Mouse (Mus musculus): ENCODE measurements around the gene Hs1bp3. TPM values are rescaled to one million over a fixed set of nuclear protein-coding genes. Genes with fewer than 3 reads are reported as not detected.

The Hs1bp3 gene
- total RNA-seq, 2 experiments from 2014 or later: 0.61 to 2.1 TPM

GRCm38 (mm10) chr12:8386451-8387011 lies 73.3 kb downstream of the Hs1bp3 start:
- ATAC-seq (replicated peaks; ENCODE audit: low FRiP score, poor library complexity, severe bottlenecking): no peak

GRCm38 (mm10) chr12:8387281-8387680 lies 74.0 kb downstream of the Hs1bp3 start:
- no peak for ATAC-seq (replicated peaks; ENCODE audit: low FRiP score, poor library complexity, severe bottlenecking)

GRCm38 (mm10) chr12:8388529-8389414 lies 75.5 kb downstream of the Hs1bp3 start:
- no peak for ATAC-seq (replicated peaks; ENCODE audit: low FRiP score, poor library complexity, severe bottlenecking)

- no peak for ATAC-seq (replicated peaks; ENCODE audit: low FRiP score, poor library complexity, severe bottlenecking)
Measured at GRCm38 (mm10) chr12:8393226-8393625, 80.0 kb downstream of the Hs1bp3 start.

Other genes starting within 250 kb of the Hs1bp3 start
- 15.1 and 27.7 TPM in 2 replicates for gene Ldah, start 105.3 kb upstream of the Hs1bp3 start, total RNA-seq (2015; ENCODE audit: low replicate concordance)
- 4.6 and 8.5 TPM in 2 replicates for gene Ldah, start 105.3 kb upstream of the Hs1bp3 start, total RNA-seq (2017; ENCODE audit: low replicate concordance)
- not detected in 2 replicates for gene Gdf7, start 11.5 kb upstream of the Hs1bp3 start, total RNA-seq (2015; ENCODE audit: low replicate concordance)
- gene Gdf7, start 11.5 kb upstream of the Hs1bp3 start, total RNA-seq (2017; ENCODE audit: low replicate concordance): not detected in 2 replicates
- gene Rhob, start 186.6 kb downstream of the Hs1bp3 start, total RNA-seq (2015; ENCODE audit: low replicate concordance): 8.3 and 23.5 TPM in 2 replicates
- gene Rhob, start 186.6 kb downstream of the Hs1bp3 start, total RNA-seq (2017; ENCODE audit: low replicate concordance): 5.4 and 5.5 TPM in 2 replicates